Mouse (Mus musculus) adrenal gland, postnatal 10 days (tissue): Measurements from ENCODE around the gene Mrps5. TPM values are rescaled to one million over a fixed set of nuclear protein-coding genes. Genes with fewer than 3 reads are reported as not detected.

Source experiments
- total RNA-seq, 2 experiments: library from RNA; stranded (reverse); gene quantifications; 2 replicates each; pipeline ENCODE4 v1.2.3; 2021

The Mrps5 gene
- total RNA-seq, 2 experiments from 2014 or later, result 137 to 159 TPM

Other genes with a start within 250 kb of the Mrps5 start
- gene Astl, start 248.6 kb upstream of the Mrps5 start, total RNA-seq, result under 1 TPM in 1 of 2 experiments, not detected in 1; 0.21 TPM
- 1 to 10 TPM; 2.6 to 2.7 TPM for gene Adra2b, start 224.0 kb upstream of the Mrps5 start, total RNA-seq
- gene Gpat2, start 162.0 kb upstream of the Mrps5 start, total RNA-seq, result under 1 TPM; 0.48 to 0.58 TPM
- gene Fahd2a, start 142.7 kb upstream of the Mrps5 start, total RNA-seq, result 10 to 100 TPM; 44.4 to 52.4 TPM
- gene Kcnip3, start 65.1 kb upstream of the Mrps5 start, total RNA-seq, result 1 to 10 TPM; 3.5 to 4.3 TPM
- gene Prom2, start 45.8 kb upstream of the Mrps5 start, total RNA-seq, result under 1 TPM; 0.09 to 0.12 TPM
- gene Zfp661, start 128 bp upstream of the Mrps5 start, total RNA-seq, result 1 to 10 TPM; 3.0 to 4.3 TPM
- gene Mal, start 69.5 kb downstream of the Mrps5 start, total RNA-seq, result 1 to 10 TPM; 5.8 to 7.0 TPM
- gene Mall, start 142.7 kb downstream of the Mrps5 start, total RNA-seq, result 1 to 10 TPM; 5.1 to 6.0 TPM
- 10 to 100 TPM; 20.7 to 22.8 TPM for gene Nphp1, start 201.7 kb downstream of the Mrps5 start, total RNA-seq
- 10 to 100 TPM; 62.8 to 68.3 TPM for gene Mtln, start 205.3 kb downstream of the Mrps5 start, total RNA-seq
- gene Bub1, start 244.6 kb downstream of the Mrps5 start, total RNA-seq, result 1 to 10 TPM; 7.9 to 8.4 TPM